Mouse (Mus musculus): ENCODE results near the gene Rps15a. TPM values are rescaled to one million over a fixed set of nuclear protein-coding genes. Genes with fewer than 3 reads are reported as not detected.

Gene Rps15a
- polyA plus RNA-seq, 1 experiment from 2014 or later = 791 TPM

DNA sequence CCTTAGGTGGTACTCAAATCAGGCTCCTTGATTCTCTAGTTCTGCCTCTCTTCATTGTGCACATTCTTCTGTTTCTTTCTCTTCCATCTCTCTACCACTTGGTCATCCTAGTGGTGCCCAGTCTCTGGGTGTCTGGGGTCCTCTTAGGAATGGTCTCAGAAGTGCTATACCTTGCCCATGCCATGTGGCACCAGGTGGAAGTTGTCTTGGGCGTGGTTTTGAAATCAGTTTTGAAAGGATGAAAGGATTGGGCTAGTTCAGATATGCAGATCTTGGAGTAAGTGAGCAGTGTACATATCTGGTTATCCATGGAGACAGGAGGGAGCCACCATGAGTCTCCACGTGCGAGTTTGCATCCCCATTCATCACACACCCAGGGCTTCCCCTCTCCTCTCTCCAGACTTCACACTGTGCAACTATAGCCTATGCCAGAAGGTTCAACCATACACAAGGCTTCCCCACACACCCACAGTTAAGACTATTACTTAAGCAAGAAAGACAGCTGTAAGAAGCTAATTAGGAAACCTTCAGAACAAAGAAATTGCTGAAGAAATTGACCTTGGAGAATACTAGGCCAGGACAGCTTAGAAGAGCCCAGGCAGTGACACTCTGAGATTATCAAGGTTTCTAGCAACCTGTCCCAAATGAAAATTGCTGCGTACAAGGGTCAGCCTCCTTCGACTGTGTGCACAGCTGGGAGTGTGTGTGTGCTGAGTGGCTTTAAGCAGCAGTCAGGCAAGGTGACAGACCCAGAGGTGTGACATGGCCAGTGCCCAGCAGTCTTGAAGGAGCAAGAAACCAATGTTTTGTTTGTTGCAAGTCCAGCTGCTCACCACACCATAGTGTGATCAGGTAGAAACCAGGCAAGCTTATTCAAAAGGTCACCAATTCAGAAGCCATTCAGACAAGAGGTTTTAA is 12.3 kb downstream of the Rps15a start:
- peak; percentile 23; the same call in 1 of the 2 replicates for ATAC-seq (ENCODE audit: low read depth)
- Histone ChIP-seq H3K4me1 (replicated peaks; ENCODE audit: control insufficient read depth, insufficient read depth, low read length) (no peaks in the 10 kb centered on the region), H3K27me3 (ENCODE audit: control insufficient read depth, insufficient read depth, low read depth, low read length) (no peaks in the 10 kb centered on the region), H3K27ac (ENCODE audit: low read length) (no peak overlapping the region), H3K36me3 (ENCODE audit: control insufficient read depth, insufficient read depth, low read length) (peaks cover 21% of the 10 kb centered on the region), H3K9me3 (ENCODE audit: control insufficient read depth, low read length) (no peaks in the 10 kb centered on the region), H3K9ac (ENCODE audit: low read length) (no peak overlapping the region), H3K4me3 (ENCODE audit: low read length) (no peak overlapping the region), H3K4me2 (ENCODE audit: low read depth, low read length) (no peak overlapping the region)
- 32% methylated on average over 5 of the region's 5 CpGs for WGBS

DNA sequence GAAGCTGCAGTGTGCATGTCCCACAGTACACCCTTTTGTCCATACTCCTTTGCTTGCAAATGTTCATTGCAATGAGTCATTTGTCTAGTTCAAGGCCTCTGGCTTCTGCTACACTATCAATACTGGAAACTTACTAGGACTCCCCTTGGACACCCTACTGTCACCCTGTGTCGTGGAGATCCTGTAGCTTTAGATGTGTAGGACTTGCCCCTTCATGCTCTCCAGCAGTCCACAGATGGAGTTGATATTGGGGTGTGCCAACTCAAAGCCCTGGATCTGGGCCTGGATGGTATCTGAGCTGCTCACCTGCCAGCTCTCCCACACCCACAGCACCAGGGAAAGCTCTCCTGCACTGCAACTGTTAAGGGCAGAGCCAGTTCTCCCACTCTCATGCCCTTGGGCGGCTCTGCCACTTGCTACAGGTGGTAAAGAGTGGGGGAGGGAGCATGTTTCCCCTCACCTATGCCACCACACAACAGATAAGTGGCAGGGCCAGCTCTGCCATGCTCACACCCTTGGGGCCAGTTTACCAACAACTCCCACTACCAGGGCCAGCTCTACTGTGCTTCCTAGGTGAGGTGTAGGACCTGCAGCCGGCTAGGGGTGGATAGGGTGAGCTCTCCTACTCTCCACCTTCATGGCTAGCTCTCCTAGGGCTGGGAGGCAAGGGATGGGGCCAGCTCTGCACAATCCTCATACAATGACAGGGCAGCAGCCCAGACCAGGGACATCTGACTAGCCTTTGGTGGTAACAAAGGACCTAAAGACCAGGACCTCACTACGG is 13.1 kb downstream of the Rps15a start:
- Histone ChIP-seq H3K4me2 (ENCODE audit: low read depth, low read length) (no peak overlapping the region), H3K9me3 (ENCODE audit: control insufficient read depth, low read length) (no peaks in the 10 kb centered on the region), H3K4me1 (replicated peaks; ENCODE audit: control insufficient read depth, insufficient read depth, low read length) (no peaks in the 10 kb centered on the region), H3K4me3 (ENCODE audit: low read length) (no peak overlapping the region), H3K27ac (ENCODE audit: low read length) (no peak overlapping the region), H3K9ac (ENCODE audit: low read length) (no peak overlapping the region), H3K36me3 (ENCODE audit: control insufficient read depth, insufficient read depth, low read length) (peaks cover 13% of the 10 kb centered on the region), H3K27me3 (ENCODE audit: control insufficient read depth, insufficient read depth, low read depth, low read length) (no peaks in the 10 kb centered on the region)
- 38% methylated on average over 4 of the region's 4 CpGs for WGBS
- ATAC-seq (ENCODE audit: low read depth) = peak; percentile 56

GRCm38 (mm10) chr7:118102231-118102630 is 13.8 kb downstream of the Rps15a start:
- Histone ChIP-seq H3K9ac (ENCODE audit: low read length) (no peak overlapping the region), H3K4me3 (ENCODE audit: low read length) (no peak overlapping the region), H3K9me3 (ENCODE audit: control insufficient read depth, low read length) (no peaks in the 10 kb centered on the region), H3K27ac (ENCODE audit: low read length) (no peak overlapping the region), H3K36me3 (ENCODE audit: control insufficient read depth, insufficient read depth, low read length) (peaks cover 7% of the 10 kb centered on the region; the same call in 1 of the 2 replicates), H3K4me2 (ENCODE audit: low read depth, low read length) (no peak overlapping the region), H3K27me3 (ENCODE audit: control insufficient read depth, insufficient read depth, low read depth, low read length) (no peaks in the 10 kb centered on the region), H3K4me1 (replicated peaks; ENCODE audit: control insufficient read depth, insufficient read depth, low read length) (no peaks in the 10 kb centered on the region)
- 41% methylated on average over 4 of the region's 4 CpGs for WGBS
- ATAC-seq (ENCODE audit: low read depth) = no peak

DNA sequence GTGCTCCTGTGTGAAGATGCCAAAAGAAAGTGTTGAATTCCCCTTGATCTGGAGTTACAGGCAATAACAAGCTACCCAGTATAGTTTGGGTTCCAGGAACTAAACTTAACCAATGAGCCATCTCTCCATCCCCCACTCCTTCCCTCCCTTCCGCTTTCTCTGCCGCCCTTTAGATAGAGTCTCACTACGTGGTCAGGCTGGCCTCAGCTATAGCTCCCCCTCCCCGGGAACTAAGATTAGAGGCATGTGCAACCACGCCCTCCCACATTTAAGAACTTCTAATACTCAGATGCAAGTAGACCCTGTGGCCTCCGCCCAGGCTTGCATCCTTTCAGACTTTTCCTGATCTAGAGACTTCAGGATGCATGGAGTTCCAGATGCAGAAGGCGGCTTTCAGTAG is 18.4 kb downstream of the Rps15a start:
- Histone ChIP-seq H3K27me3 (ENCODE audit: control insufficient read depth, insufficient read depth, low read depth, low read length) (no peaks in the 10 kb centered on the region), H3K4me1 (replicated peaks; ENCODE audit: control insufficient read depth, insufficient read depth, low read length) (no peaks in the 10 kb centered on the region), H3K4me3 (ENCODE audit: low read length) (no peak overlapping the region), H3K27ac (ENCODE audit: low read length) (no peak overlapping the region), H3K9me3 (ENCODE audit: control insufficient read depth, low read length) (no peaks in the 10 kb centered on the region), H3K4me2 (ENCODE audit: low read depth, low read length) (no peak overlapping the region), H3K36me3 (ENCODE audit: control insufficient read depth, insufficient read depth, low read length) (no peaks in the 10 kb centered on the region), H3K9ac (ENCODE audit: low read length) (no peak overlapping the region)
- WGBS = 55% methylated on average over 7 of the region's 7 CpGs
- no peak for ATAC-seq (ENCODE audit: low read depth)

DNA sequence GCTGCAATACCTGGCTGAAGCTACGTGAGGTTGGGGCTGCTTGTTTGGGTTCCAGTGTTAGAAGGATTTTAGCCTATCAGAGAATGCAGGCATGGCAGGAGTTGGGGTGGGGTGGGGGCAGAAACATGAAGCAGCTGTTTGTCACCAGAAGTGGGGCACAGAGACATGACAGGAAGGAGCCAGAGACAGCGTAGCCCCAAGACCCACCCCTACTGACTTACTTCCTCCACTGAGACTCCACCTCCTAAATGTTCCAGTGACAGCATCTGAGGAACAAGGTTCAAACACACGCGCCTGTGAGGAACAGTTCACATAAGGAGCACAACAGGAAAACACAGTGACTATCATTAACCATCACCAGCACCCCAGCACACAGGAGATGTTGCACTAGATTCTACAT is 36.0 kb downstream of the Rps15a start:
- WGBS = 54% methylated on average over 4 of the region's 4 CpGs
- Histone ChIP-seq H3K27ac (ENCODE audit: low read length) (no peak overlapping the region), H3K9ac (ENCODE audit: low read length) (no peak overlapping the region), H3K4me1 (replicated peaks; ENCODE audit: control insufficient read depth, insufficient read depth, low read length) (no peaks in the 10 kb centered on the region), H3K27me3 (ENCODE audit: control insufficient read depth, insufficient read depth, low read depth, low read length) (no peaks in the 10 kb centered on the region), H3K4me2 (ENCODE audit: low read depth, low read length) (no peak overlapping the region), H3K9me3 (ENCODE audit: control insufficient read depth, low read length) (no peaks in the 10 kb centered on the region), H3K36me3 (ENCODE audit: control insufficient read depth, insufficient read depth, low read length) (no peaks in the 10 kb centered on the region), H3K4me3 (ENCODE audit: low read length) (no peak overlapping the region)
- no peak for ATAC-seq (ENCODE audit: low read depth)

DNA sequence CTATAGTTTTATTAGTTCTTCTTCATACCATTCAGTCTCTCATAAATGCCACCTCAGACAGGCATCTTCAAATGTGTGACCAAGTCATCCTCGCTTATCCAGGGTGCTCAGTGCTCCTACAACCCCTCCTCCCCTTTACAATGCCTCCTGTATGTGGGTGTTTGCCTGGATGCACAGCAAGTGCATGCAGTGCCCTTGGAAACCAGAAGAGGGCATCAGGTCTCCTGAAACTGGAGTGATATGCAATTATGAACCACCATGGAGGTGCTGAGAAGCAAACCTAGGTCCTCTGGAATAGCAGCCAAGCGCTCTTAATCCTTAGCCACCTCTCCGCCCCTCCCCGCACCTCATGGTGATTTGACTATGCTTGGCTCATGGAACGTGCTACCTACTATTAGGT is 36.9 kb downstream of the Rps15a start:
- Histone ChIP-seq H3K9ac (ENCODE audit: low read length) (no peak overlapping the region), H3K36me3 (ENCODE audit: control insufficient read depth, insufficient read depth, low read length) (no peaks in the 10 kb centered on the region), H3K27ac (ENCODE audit: low read length) (no peak overlapping the region), H3K4me1 (replicated peaks; ENCODE audit: control insufficient read depth, insufficient read depth, low read length) (no peaks in the 10 kb centered on the region), H3K27me3 (ENCODE audit: control insufficient read depth, insufficient read depth, low read depth, low read length) (no peaks in the 10 kb centered on the region), H3K9me3 (ENCODE audit: control insufficient read depth, low read length) (no peaks in the 10 kb centered on the region), H3K4me2 (ENCODE audit: low read depth, low read length) (no peak overlapping the region), H3K4me3 (ENCODE audit: low read length) (no peak overlapping the region)
- 87% methylated on average over 5 of the region's 5 CpGs for WGBS
- no peak for ATAC-seq (ENCODE audit: low read depth)

GRCm38 (mm10) chr7:118067261-118067660 is 48.7 kb downstream of the Rps15a start:
- no peak overlapping the region for H3K9ac ChIP-seq (ENCODE audit: low read length)
- H3K4me3 ChIP-seq (ENCODE audit: low read length) = no peak overlapping the region
- no peak overlapping the region for H3K27ac ChIP-seq (ENCODE audit: low read length)
- 92% methylated on average over 5 of the region's 5 CpGs for WGBS
- no peaks in the 10 kb centered on the region for H3K27me3 ChIP-seq (ENCODE audit: control insufficient read depth, insufficient read depth, low read depth, low read length)
- no peak overlapping the region for H3K4me2 ChIP-seq (ENCODE audit: low read depth, low read length)
- H3K36me3 ChIP-seq (ENCODE audit: control insufficient read depth, insufficient read depth, low read length) = no peaks in the 10 kb centered on the region
- H3K4me1 ChIP-seq (replicated peaks; ENCODE audit: control insufficient read depth, insufficient read depth, low read length) = no peaks in the 10 kb centered on the region
- no peaks in the 10 kb centered on the region for H3K9me3 ChIP-seq (ENCODE audit: control insufficient read depth, low read length)
- no peak for ATAC-seq (ENCODE audit: low read depth)

GRCm38 (mm10) chr7:118056300-118056699 is 59.7 kb downstream of the Rps15a start:
- ATAC-seq (ENCODE audit: low read depth) = no peak
- 78% methylated on average over 6 of the region's 6 CpGs for WGBS

More at GRCm38 (mm10) chr7:118056300-118056699, 59.7 kb downstream of the Rps15a start:
- no peak overlapping the region for H3K4me3 ChIP-seq (ENCODE audit: low read length)
- no peaks in the 10 kb centered on the region for H3K36me3 ChIP-seq (ENCODE audit: control insufficient read depth, insufficient read depth, low read length)
- no peaks in the 10 kb centered on the region for H3K27me3 ChIP-seq (ENCODE audit: control insufficient read depth, insufficient read depth, low read depth, low read length)
- no peak overlapping the region for H3K9ac ChIP-seq (ENCODE audit: low read length)
- H3K4me1 ChIP-seq (replicated peaks; ENCODE audit: control insufficient read depth, insufficient read depth, low read length) = no peaks in the 10 kb centered on the region
- H3K4me2 ChIP-seq (ENCODE audit: low read depth, low read length) = no peak overlapping the region
- H3K27ac ChIP-seq (ENCODE audit: low read length) = no peak overlapping the region
- H3K9me3 ChIP-seq (ENCODE audit: control insufficient read depth, low read length) = peaks cover 9% of the 10 kb centered on the region

Measured in lung, embryonic 16.5 days (tissue).